ENCODE assay signal across 21 mouse cellular contexts in the genomic region with DNA sequence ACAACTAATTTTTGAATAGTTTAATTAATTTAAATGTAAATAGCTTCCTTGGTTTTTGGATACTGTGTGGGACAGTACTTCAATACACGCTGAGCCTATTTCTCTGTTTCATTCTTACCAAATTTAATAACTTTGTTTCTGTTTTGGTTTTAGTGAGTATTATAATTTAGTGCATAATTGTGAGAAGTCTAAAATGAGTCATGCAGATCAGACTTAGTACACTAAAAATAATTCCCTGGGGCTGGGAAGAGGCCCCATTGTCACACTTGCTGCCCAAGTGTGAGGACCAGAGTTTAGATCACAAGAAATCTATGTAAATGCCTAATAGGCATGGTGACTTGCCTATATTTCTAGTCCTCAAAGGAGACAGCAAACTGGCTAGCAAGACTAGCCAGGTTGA. TPM values are rescaled to one million over a fixed set of nuclear protein-coding genes. Genes with fewer than 3 reads are reported as not detected.
DNase-seq lines count a peak whose midpoint lies in the region; ATAC-seq and TF ChIP-seq lines count a peak whose summit lies in the region.
"Had no signal": no experiment of that assay in that cellular context is flagged by ENCODE, and none has a peak within 500 bp of the region (broad histone marks: within the 10 kb centered on the region; RNA-seq: fewer than 3 reads in every experiment).

No protein-coding gene starts in this region.

- no peak for TF ChIP-seq POLR2A in bone marrow macrophage, adult 2 months (IDR thresholded peaks at IDR 0.05; ENCODE audit: borderline replicate concordance, low read depth, low read length)

- no peaks in the 10 kb centered on the region for H3K9me3 ChIP-seq in hindbrain, postnatal 0 days (ENCODE audit: low read length)
- H3K9me3 ChIP-seq: embryonic facial prominence, embryonic 13.5 days; forebrain, embryonic 13.5 days; heart, embryonic 12.5 days; hindbrain, embryonic 10.5 days had no signal

- H3K27ac ChIP-seq in gastrocnemius, adult 2 months: peak overlapping the region; percentile 69
- H3K27ac ChIP-seq in bone marrow macrophage, adult 2 months (ENCODE audit: insufficient read depth, low read depth, low read length): peak overlapping the region; percentile 87
- H3K27ac ChIP-seq in macrophage: peak overlapping the region; percentile 88
- H3K27ac ChIP-seq in hindbrain, postnatal 0 days: no peak overlapping the region
- H3K27ac ChIP-seq: embryonic facial prominence, embryonic 13.5 days; forebrain, embryonic 13.5 days; hindbrain, embryonic 10.5 days; hindbrain, embryonic 14.5 days had no signal

- no peak for ATAC-seq in erythroblast, adult 5-6 weeks (replicated peaks; ENCODE audit: low FRiP score, poor library complexity, severe bottlenecking)
- ATAC-seq in hindbrain, postnatal 0 days: no peak
- ATAC-seq: forebrain, embryonic 13.5 days had no signal

- no peaks in the 10 kb centered on the region for H3K27me3 ChIP-seq in hindbrain, postnatal 0 days (ENCODE audit: insufficient read depth, low read length)
- H3K27me3 ChIP-seq: embryonic facial prominence, embryonic 13.5 days; forebrain, embryonic 13.5 days; heart, embryonic 12.5 days had no signal

- TF ChIP-seq CTCF in gastrocnemius, adult 2 months (IDR thresholded peaks at IDR 0.05): no peak
- TF ChIP-seq CTCF in bone marrow macrophage, adult 2 months (IDR thresholded peaks at IDR 0.05; ENCODE audit: low read depth, low read length): no peak
- TF ChIP-seq CTCF in hindbrain, postnatal 0 days (IDR thresholded peaks at IDR 0.05; ENCODE audit: low read depth): no peak

- no peaks in the 10 kb centered on the region for H3K36me3 ChIP-seq in macrophage (ENCODE audit: inconsistent target)
- H3K36me3 ChIP-seq in hindbrain, postnatal 0 days (ENCODE audit: insufficient read depth, low read length): no peaks in the 10 kb centered on the region
- H3K36me3 ChIP-seq: embryonic facial prominence, embryonic 13.5 days; heart, embryonic 12.5 days; hindbrain, embryonic 10.5 days had no signal

- no peaks in the 10 kb centered on the region for H3K79me2 ChIP-seq in macrophage (ENCODE audit: inconsistent target)

- no peak overlapping the region for H3K9ac ChIP-seq in hindbrain, postnatal 0 days (replicated peaks; ENCODE audit: low read length)
- H3K9ac ChIP-seq: embryonic facial prominence, embryonic 13.5 days; forebrain, embryonic 13.5 days; heart, embryonic 12.5 days; hindbrain, embryonic 14.5 days had no signal

- no peak overlapping the region for H3K4me3 ChIP-seq in gastrocnemius, adult 2 months
- no peak overlapping the region for H3K4me3 ChIP-seq in bone marrow macrophage, adult 2 months (ENCODE audit: insufficient read depth, low read length)
- no peak overlapping the region for H3K4me3 ChIP-seq in macrophage (ENCODE audit: inconsistent target)
- H3K4me3 ChIP-seq in hindbrain, postnatal 0 days (ENCODE audit: low read length): no peak overlapping the region
- H3K4me3 ChIP-seq: embryonic facial prominence, embryonic 13.5 days; forebrain, embryonic 13.5 days; heart, adult 2 months; heart, embryonic 12.5 days; hindbrain, embryonic 10.5 days had no signal

- peaks cover 23% of the 10 kb centered on the region for H3K4me1 ChIP-seq in bone marrow macrophage, adult 2 months (ENCODE audit: control insufficient read depth, insufficient read depth, low read length)
- no peaks in the 10 kb centered on the region for H3K4me1 ChIP-seq in hindbrain, postnatal 0 days (ENCODE audit: insufficient read depth, low read length)
- H3K4me1 ChIP-seq: embryonic facial prominence, embryonic 13.5 days; forebrain, embryonic 13.5 days; heart, embryonic 12.5 days; hindbrain, embryonic 10.5 days had no signal

- intact Hi-C loops in gastrocnemius, adult 2 months (cut with DNase I): no loop called here

- no peak for DNase-seq in gastrocnemius, adult 2 months
- DNase-seq in gastrocnemius, postnatal 10 days: no peak
- DNase-seq in hindbrain, postnatal 0 days (ENCODE audit: low spot score): no peak
- DNase-seq in right cerebral cortex, adult 18-20 months: no peak
- no peak for DNase-seq in layer of hippocampus, postnatal 10 days (ENCODE audit: low spot score in 2 of 2)
- DNase-seq: adrenal gland, adult 2 months; adrenal gland, postnatal 36 days; cerebellum, adult 11-12 months; cerebellum, adult 9-10 months; cerebellum, postnatal 36 days; gastrocnemius, postnatal 14 days; heart, adult 2 months; kidney, adult 11 months had no signal

- no peak overlapping the region for H3K4me2 ChIP-seq in hindbrain, postnatal 0 days (ENCODE audit: low read depth, low read length)
- H3K4me2 ChIP-seq: embryonic facial prominence, embryonic 13.5 days; forebrain, embryonic 13.5 days; heart, embryonic 12.5 days; hindbrain, embryonic 14.5 days had no signal

- 54% methylated on average over 1 of the region's 1 CpGs for WGBS in macrophage (ENCODE audit: missing documents)
- WGBS in hindbrain, postnatal 0 days: 89% methylated on average over 1 of the region's 1 CpGs

RNA-seq across cellular contexts. Expression of a gene that starts 33.9 kb away (rescaled TPM):
- total RNA-seq in gastrocnemius, adult 2 months (2021): 100 to 1,000 TPM; 495 to 592 TPM
- total RNA-seq in gastrocnemius, postnatal 10 days (2021): 100 to 1,000 TPM; 234 to 262 TPM
- polyA plus RNA-seq in bone marrow macrophage, adult 2 months (2012; ENCODE audit: insufficient read depth, insufficient read length, missing spikeins): 668 and 730 TPM in 2 replicates
- total RNA-seq in macrophage (2018; cell fraction: chromatin; rRNA removed): 1,000 to 10,000 TPM in 15 of 26 experiments, 100 to 1,000 TPM in 10, 10 to 100 TPM in 1; 83.6 to 1,534 (median 1,127) TPM
- 100 to 1,000 TPM; 334 to 648 (median 462) TPM for total RNA-seq in macrophage (2018; cell fraction: cytosol; rRNA removed)
- 1,000 to 10,000 TPM in 11 of 26 experiments, 100 to 1,000 TPM in 15; 271 to 1,882 (median 927) TPM for total RNA-seq in macrophage (2018; cell fraction: nucleus; rRNA removed)
- 311 to 412 TPM (median 370 TPM) in 3 replicates for polyA plus RNA-seq in macrophage (2018)
- 251 and 271 TPM in 2 replicates for total RNA-seq in erythroblast, adult 5-6 weeks (2015; ENCODE audit: low replicate concordance)
- total RNA-seq in erythroblast, adult 5-6 weeks (2017; ENCODE audit: low replicate concordance): 225 and 231 TPM in 2 replicates
- 71.4 and 90.8 TPM in 2 replicates for total RNA-seq in hindbrain, postnatal 0 days (2014; rRNA removed)
- polyA plus RNA-seq in hindbrain, postnatal 0 days (2015; fragmentation: Nextera tagmentation; extraction: Ambion mirVana): 52.7 and 56.2 TPM in 2 replicates
- 100 to 1,000 TPM in 1 of 2 experiments, 10 to 100 TPM in 1; 81.9 to 108 TPM for total RNA-seq in layer of hippocampus, postnatal 10 days (2021)
